Mouse (Mus musculus): ENCODE results near the gene Smim14. TPM values are rescaled to one million over a fixed set of nuclear protein-coding genes. Genes with fewer than 3 reads are reported as not detected.

Smim14 gene
- polyA plus RNA-seq, 1 experiment from 2014 or later, result 209 TPM

GRCm38 (mm10) chr5:65422803-65423202 lies 114.2 kb downstream of the Smim14 start:
- Histone ChIP-seq H3K9ac (no peak overlapping the region), H3K27me3 (no peaks in the 10 kb centered on the region), H3K4me3 (no peak overlapping the region), H3K9me3 (no peaks in the 10 kb centered on the region), H3K36me3 (peaks cover 77% of the 10 kb centered on the region), H3K4me1 (replicated peaks) (no peaks in the 10 kb centered on the region), H3K4me2 (no peak overlapping the region), H3K27ac (replicated peaks) (no peak overlapping the region)
- 93% methylated on average over 8 of the region's 8 CpGs for WGBS
- no peak for ATAC-seq (ENCODE audit: low FRiP score, low read depth)

GRCm38 (mm10) chr5:65420822-65421221 lies 116.2 kb downstream of the Smim14 start:
- Histone ChIP-seq H3K27ac (replicated peaks) (no peak overlapping the region), H3K4me1 (replicated peaks) (no peaks in the 10 kb centered on the region), H3K27me3 (no peaks in the 10 kb centered on the region), H3K36me3 (peaks cover 77% of the 10 kb centered on the region), H3K4me2 (no peak overlapping the region), H3K9ac (no peak overlapping the region), H3K4me3 (no peak overlapping the region), H3K9me3 (no peaks in the 10 kb centered on the region)
- 86% methylated on average over 6 of the region's 6 CpGs for WGBS
- ATAC-seq (ENCODE audit: low FRiP score, low read depth), result no peak

GRCm38 (mm10) chr5:65419136-65419535 lies 117.8 kb downstream of the Smim14 start:
- WGBS, result 72% methylated on average over 10 of the region's 10 CpGs
- Histone ChIP-seq H3K9ac (no peak overlapping the region), H3K9me3 (no peaks in the 10 kb centered on the region), H3K4me3 (no peak overlapping the region), H3K27ac (replicated peaks) (no peak overlapping the region), H3K27me3 (no peaks in the 10 kb centered on the region), H3K4me2 (no peak overlapping the region), H3K36me3 (peaks cover 72% of the 10 kb centered on the region), H3K4me1 (replicated peaks) (no peaks in the 10 kb centered on the region)
- no peak for ATAC-seq (ENCODE audit: low FRiP score, low read depth)

GRCm38 (mm10) chr5:65415653-65416458 lies 121.1 kb downstream of the Smim14 start:
- H3K27ac ChIP-seq (replicated peaks), result peak overlapping the region; percentile 58
- no peaks in the 10 kb centered on the region for H3K9me3 ChIP-seq
- no peak overlapping the region for H3K4me3 ChIP-seq
- ATAC-seq (ENCODE audit: low FRiP score, low read depth), result no peak
- no peak overlapping the region for H3K4me2 ChIP-seq
- no peak overlapping the region for H3K9ac ChIP-seq
- no peaks in the 10 kb centered on the region for H3K27me3 ChIP-seq
- H3K36me3 ChIP-seq, result peaks cover 66% of the 10 kb centered on the region
- 28% methylated on average over 26 of the region's 26 CpGs for WGBS
- H3K4me1 ChIP-seq (replicated peaks), result no peaks in the 10 kb centered on the region

GRCm38 (mm10) chr5:65407989-65408388 lies 129.0 kb downstream of the Smim14 start:
- H3K27me3 ChIP-seq, result no peaks in the 10 kb centered on the region
- no peak overlapping the region for H3K4me3 ChIP-seq
- H3K27ac ChIP-seq (replicated peaks), result peak overlapping the region; percentile 61
- no peak overlapping the region for H3K9ac ChIP-seq
- H3K4me2 ChIP-seq, result no peak overlapping the region
- H3K36me3 ChIP-seq, result peaks cover 33% of the 10 kb centered on the region
- no peaks in the 10 kb centered on the region for H3K9me3 ChIP-seq
- ATAC-seq (ENCODE audit: low FRiP score, low read depth), result peak; percentile 51; the same call in 1 of the 2 replicates
- no peaks in the 10 kb centered on the region for H3K4me1 ChIP-seq (replicated peaks)
- 22% methylated on average over 12 of the region's 12 CpGs for WGBS

- peaks cover 48% of the 10 kb centered on the region for H3K36me3 ChIP-seq
- ATAC-seq (ENCODE audit: low FRiP score, low read depth), result peak; percentile 54; the same call in 1 of the 2 replicates
- 28% methylated on average over 2 of the region's 2 CpGs for WGBS
- H3K4me3 ChIP-seq, result no peak overlapping the region
- no peaks in the 10 kb centered on the region for H3K4me1 ChIP-seq (replicated peaks)
- no peak overlapping the region for H3K4me2 ChIP-seq
- no peak overlapping the region for H3K27ac ChIP-seq (replicated peaks)
- no peak overlapping the region for H3K9ac ChIP-seq
- H3K9me3 ChIP-seq, result no peaks in the 10 kb centered on the region
- H3K27me3 ChIP-seq, result no peaks in the 10 kb centered on the region
These were observed 135.6 kb downstream of the Smim14 start for GRCm38 (mm10) chr5:65401251-65401994.

Other genes with a start within 250 kb of the Smim14 start
- gene Rfc1, start 201.5 kb downstream of the Smim14 start, polyA plus RNA-seq (2015; fragmentation: Nextera tagmentation; extraction: Ambion mirVana), result 29.9 and 37.4 TPM in 2 replicates
- gene Klb, start 188.9 kb downstream of the Smim14 start, polyA plus RNA-seq (2015; fragmentation: Nextera tagmentation; extraction: Ambion mirVana), result 0.08 and 0.32 TPM in 2 replicates
- 520 and 546 TPM in 2 replicates for gene Rpl9, start 145.7 kb downstream of the Smim14 start, polyA plus RNA-seq (2015; fragmentation: Nextera tagmentation; extraction: Ambion mirVana)
- 61.1 and 61.6 TPM in 2 replicates for gene Lias, start 145.7 kb downstream of the Smim14 start, polyA plus RNA-seq (2015; fragmentation: Nextera tagmentation; extraction: Ambion mirVana)
- gene Ugdh, start 101.2 kb downstream of the Smim14 start, polyA plus RNA-seq (2015; fragmentation: Nextera tagmentation; extraction: Ambion mirVana), result 42.6 and 43.0 TPM in 2 replicates
- gene Gm43552, start 44.4 kb downstream of the Smim14 start, polyA plus RNA-seq (2015; fragmentation: Nextera tagmentation; extraction: Ambion mirVana), result not detected in 2 replicates
- 198 and 201 TPM in 2 replicates for gene Ube2k, start within 50 bp of the Smim14 start, polyA plus RNA-seq (2015; fragmentation: Nextera tagmentation; extraction: Ambion mirVana)
- 39.3 and 47.0 TPM in 2 replicates for gene Pds5a, start 161.1 kb upstream of the Smim14 start, polyA plus RNA-seq (2015; fragmentation: Nextera tagmentation; extraction: Ambion mirVana)
- gene N4bp2, start 226.3 kb upstream of the Smim14 start, polyA plus RNA-seq (2015; fragmentation: Nextera tagmentation; extraction: Ambion mirVana), result 14.3 and 15.7 TPM in 2 replicates